Mouse (Mus musculus): ENCODE data around the gene Cacna1b. TPM values are rescaled to one million over a fixed set of nuclear protein-coding genes. Genes with fewer than 3 reads are reported as not detected.
A peak's percentile ranks its signal among the peaks of the same experiment; 100 is the strongest.

Cacna1b gene
- 1.2 and 1.7 TPM in 2 replicates for polyA plus RNA-seq (2014; fragmentation: Nextera tagmentation; extraction: Ambion mirVana)

DNA sequence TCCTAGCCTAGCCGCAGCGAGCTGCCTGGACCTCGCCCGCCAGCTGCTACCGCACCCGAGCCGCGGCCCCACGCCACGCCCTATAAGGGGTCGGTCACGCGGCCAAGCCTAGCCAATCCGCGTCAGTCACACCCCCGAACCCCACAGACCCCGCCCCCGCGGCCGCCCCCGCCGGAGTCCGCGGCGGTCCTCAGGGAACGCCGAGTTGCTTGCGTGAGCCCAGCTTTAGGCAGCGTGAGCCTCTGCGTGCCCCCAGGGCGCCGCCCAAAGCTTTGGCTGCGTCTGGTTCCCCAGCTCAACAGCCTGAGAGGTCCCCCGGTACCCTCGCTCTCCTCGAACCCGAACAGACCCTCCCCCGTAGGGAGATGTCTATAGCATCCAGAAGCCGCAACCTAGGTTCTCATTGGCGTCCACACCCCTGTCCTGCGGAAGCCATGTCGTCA, at the start of gene Cacna1b:
Cacna1b (minus strand) TSS at position 38 of the 443 bp plus-strand sequence.
- no peaks in the 10 kb centered on the region for H3K36me3 ChIP-seq (ENCODE audit: control insufficient read depth, insufficient read depth, low read length)
- DNase-seq (ENCODE audit: low spot score, missing footprints): peak; percentile 97
- peak; percentile 97 for ATAC-seq (ENCODE audit: low FRiP score)
- peak within 1 kb of the TSS; percentile 64 for H3K4me3 ChIP-seq (ENCODE audit: low read depth, low read length)
- H3K27ac ChIP-seq (ENCODE audit: low read depth, low read length): no peak within 1 kb of the TSS
- 1% methylated on average over 38 of the region's 42 CpGs for WGBS
- H3K9ac ChIP-seq (ENCODE audit: low read length): peak within 1 kb of the TSS; percentile 60
- peaks cover 21% of the 10 kb centered on the region for H3K27me3 ChIP-seq (ENCODE audit: control insufficient read depth, insufficient read depth, low read length)
- peaks cover 9% of the 10 kb centered on the region; the same call in 1 of the 2 replicates for H3K4me1 ChIP-seq (ENCODE audit: control insufficient read depth, insufficient read depth, low read length)
- peak within 1 kb of the TSS; percentile 96 for H3K4me2 ChIP-seq
- H3K9me3 ChIP-seq (ENCODE audit: control insufficient read depth, low read length): no peaks in the 10 kb centered on the region

GRCm38 (mm10) chr2:24809746-24810145, 46.8 kb upstream of the Cacna1b start:
- no peaks in the 10 kb centered on the region for H3K9me3 ChIP-seq (ENCODE audit: control insufficient read depth, low read length)
- H3K27me3 ChIP-seq (ENCODE audit: control insufficient read depth, insufficient read depth, low read length): no peaks in the 10 kb centered on the region
- peaks cover 31% of the 10 kb centered on the region for H3K36me3 ChIP-seq (ENCODE audit: control insufficient read depth, insufficient read depth, low read length)
- H3K27ac ChIP-seq (ENCODE audit: low read depth, low read length): no peak overlapping the region
- H3K9ac ChIP-seq (ENCODE audit: low read length): no peak overlapping the region
- H3K4me2 ChIP-seq: no peak overlapping the region
- 91% methylated on average over 3 of the region's 3 CpGs for WGBS
- no peaks in the 10 kb centered on the region for H3K4me1 ChIP-seq (ENCODE audit: control insufficient read depth, insufficient read depth, low read length)
- H3K4me3 ChIP-seq (ENCODE audit: low read depth, low read length): no peak overlapping the region
- DNase-seq (ENCODE audit: low spot score, missing footprints) (no peak), ATAC-seq (ENCODE audit: low FRiP score) (no peak)

DNA sequence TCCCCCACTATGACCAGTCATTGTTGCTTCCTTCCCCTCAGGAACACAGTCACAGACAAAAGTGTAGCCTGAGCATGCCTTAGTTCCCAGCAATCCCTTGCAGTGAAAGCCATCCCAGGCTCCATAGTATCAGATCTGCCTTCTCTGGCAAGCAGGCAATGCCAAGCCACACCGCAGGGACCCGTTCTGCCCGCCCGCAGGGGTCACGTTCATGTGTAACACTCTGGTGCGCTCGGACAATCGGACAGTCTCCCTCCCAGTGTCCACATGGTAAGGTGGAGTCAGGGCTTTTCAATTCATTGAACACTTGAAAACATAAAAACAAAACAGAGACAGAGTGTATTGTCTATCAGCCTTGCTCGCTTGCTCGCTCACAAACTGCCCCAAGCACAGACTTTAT, 44.7 kb upstream of the Cacna1b start:
- WGBS: 95% methylated on average over 10 of the region's 10 CpGs
- Histone ChIP-seq H3K36me3 (ENCODE audit: control insufficient read depth, insufficient read depth, low read length) (peaks cover 25% of the 10 kb centered on the region), H3K4me2 (no peak overlapping the region), H3K9me3 (ENCODE audit: control insufficient read depth, low read length) (no peaks in the 10 kb centered on the region), H3K9ac (ENCODE audit: low read length) (no peak overlapping the region), H3K4me3 (ENCODE audit: low read depth, low read length) (no peak overlapping the region), H3K27me3 (ENCODE audit: control insufficient read depth, insufficient read depth, low read length) (no peaks in the 10 kb centered on the region), H3K4me1 (ENCODE audit: control insufficient read depth, insufficient read depth, low read length) (no peaks in the 10 kb centered on the region), H3K27ac (ENCODE audit: low read depth, low read length) (no peak overlapping the region)
- ATAC-seq (ENCODE audit: low FRiP score) (no peak), DNase-seq (ENCODE audit: low spot score, missing footprints) (no peak)

DNA sequence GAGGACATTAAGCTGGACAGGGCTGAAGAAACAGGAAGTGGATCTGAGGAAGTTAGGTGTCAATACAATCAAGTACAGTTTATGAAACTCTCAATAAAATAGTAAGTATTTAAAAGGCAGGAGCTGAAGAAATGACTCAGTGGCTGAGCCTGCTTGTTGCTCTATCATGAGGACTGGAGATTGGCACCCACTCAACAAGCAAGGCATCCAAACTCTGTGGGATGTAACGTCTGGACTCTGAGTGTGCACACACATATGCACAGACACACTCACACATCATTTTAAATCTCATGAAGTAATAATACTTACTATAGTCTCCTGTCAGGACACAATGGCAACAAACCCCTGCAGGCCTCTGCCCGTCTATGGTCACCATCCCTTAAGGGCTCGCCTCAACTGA, 44.1 kb upstream of the Cacna1b start:
- no peak overlapping the region for H3K4me2 ChIP-seq
- no peaks in the 10 kb centered on the region for H3K27me3 ChIP-seq (ENCODE audit: control insufficient read depth, insufficient read depth, low read length)
- WGBS: 91% methylated on average over 3 of the region's 3 CpGs
- no peak overlapping the region for H3K27ac ChIP-seq (ENCODE audit: low read depth, low read length)
- H3K4me1 ChIP-seq (ENCODE audit: control insufficient read depth, insufficient read depth, low read length): no peaks in the 10 kb centered on the region
- peaks cover 22% of the 10 kb centered on the region for H3K36me3 ChIP-seq (ENCODE audit: control insufficient read depth, insufficient read depth, low read length)
- no peak overlapping the region for H3K9ac ChIP-seq (ENCODE audit: low read length)
- no peak overlapping the region for H3K4me3 ChIP-seq (ENCODE audit: low read depth, low read length)
- no peaks in the 10 kb centered on the region for H3K9me3 ChIP-seq (ENCODE audit: control insufficient read depth, low read length)
- ATAC-seq (ENCODE audit: low FRiP score) (no peak), DNase-seq (ENCODE audit: low spot score, missing footprints) (no peak)

DNA sequence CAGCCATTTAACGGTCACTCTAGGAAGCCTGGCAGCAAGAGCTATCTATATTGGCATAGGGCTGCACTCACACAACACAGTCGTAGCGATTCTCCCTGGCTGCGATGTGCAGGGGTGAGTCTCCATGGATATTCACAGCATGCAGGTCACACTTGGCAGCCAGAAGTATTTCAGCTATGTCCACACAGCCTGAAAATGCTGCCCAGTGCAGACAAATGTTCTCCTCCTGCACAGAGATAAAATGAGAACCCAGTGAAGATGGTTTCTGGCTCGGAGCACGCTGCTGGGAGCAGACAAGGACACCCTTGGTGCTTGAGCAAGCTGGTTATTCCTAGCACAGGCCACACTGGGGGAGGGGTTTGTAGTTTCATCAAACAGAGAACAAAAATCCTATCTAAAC, 43.2 kb upstream of the Cacna1b start:
- no peak for ATAC-seq (ENCODE audit: low FRiP score)
- no peak overlapping the region for H3K9ac ChIP-seq (ENCODE audit: low read length)
- peaks cover 28% of the 10 kb centered on the region for H3K36me3 ChIP-seq (ENCODE audit: control insufficient read depth, insufficient read depth, low read length)
- H3K9me3 ChIP-seq (ENCODE audit: control insufficient read depth, low read length): no peaks in the 10 kb centered on the region
- H3K4me1 ChIP-seq (ENCODE audit: control insufficient read depth, insufficient read depth, low read length): no peaks in the 10 kb centered on the region
- 89% methylated on average over 6 of the region's 6 CpGs for WGBS
- H3K4me3 ChIP-seq (ENCODE audit: low read depth, low read length): no peak overlapping the region
- no peak for DNase-seq (ENCODE audit: low spot score, missing footprints)
- no peak overlapping the region for H3K27ac ChIP-seq (ENCODE audit: low read depth, low read length)
- H3K4me2 ChIP-seq: no peak overlapping the region
- H3K27me3 ChIP-seq (ENCODE audit: control insufficient read depth, insufficient read depth, low read length): no peaks in the 10 kb centered on the region

GRCm38 (mm10) chr2:24805621-24806020, 42.7 kb upstream of the Cacna1b start:
- Histone ChIP-seq H3K4me2 (no peak overlapping the region), H3K27ac (ENCODE audit: low read depth, low read length) (no peak overlapping the region), H3K36me3 (ENCODE audit: control insufficient read depth, insufficient read depth, low read length) (peaks cover 31% of the 10 kb centered on the region), H3K4me1 (ENCODE audit: control insufficient read depth, insufficient read depth, low read length) (no peaks in the 10 kb centered on the region), H3K9me3 (ENCODE audit: control insufficient read depth, low read length) (no peaks in the 10 kb centered on the region), H3K27me3 (ENCODE audit: control insufficient read depth, insufficient read depth, low read length) (no peaks in the 10 kb centered on the region), H3K9ac (ENCODE audit: low read length) (no peak overlapping the region), H3K4me3 (ENCODE audit: low read depth, low read length) (no peak overlapping the region)
- WGBS: 92% methylated on average over 4 of the region's 4 CpGs
- DNase-seq (ENCODE audit: low spot score, missing footprints): no peak
- no peak for ATAC-seq (ENCODE audit: low FRiP score)

GRCm38 (mm10) chr2:24796833-24797457, 34.0 kb upstream of the Cacna1b start:
- Histone ChIP-seq H3K9ac (ENCODE audit: low read length) (no peak overlapping the region), H3K27ac (ENCODE audit: low read depth, low read length) (no peak overlapping the region), H3K36me3 (ENCODE audit: control insufficient read depth, insufficient read depth, low read length) (peaks cover 32% of the 10 kb centered on the region), H3K4me1 (ENCODE audit: control insufficient read depth, insufficient read depth, low read length) (no peaks in the 10 kb centered on the region), H3K4me2 (no peak overlapping the region), H3K9me3 (ENCODE audit: control insufficient read depth, low read length) (no peaks in the 10 kb centered on the region), H3K4me3 (ENCODE audit: low read depth, low read length) (no peak overlapping the region), H3K27me3 (ENCODE audit: control insufficient read depth, insufficient read depth, low read length) (no peaks in the 10 kb centered on the region)
- ATAC-seq (ENCODE audit: low FRiP score) (no peak), DNase-seq (ENCODE audit: low spot score, missing footprints) (no peak)
- WGBS: 93% methylated on average over 5 of the region's 5 CpGs

DNA sequence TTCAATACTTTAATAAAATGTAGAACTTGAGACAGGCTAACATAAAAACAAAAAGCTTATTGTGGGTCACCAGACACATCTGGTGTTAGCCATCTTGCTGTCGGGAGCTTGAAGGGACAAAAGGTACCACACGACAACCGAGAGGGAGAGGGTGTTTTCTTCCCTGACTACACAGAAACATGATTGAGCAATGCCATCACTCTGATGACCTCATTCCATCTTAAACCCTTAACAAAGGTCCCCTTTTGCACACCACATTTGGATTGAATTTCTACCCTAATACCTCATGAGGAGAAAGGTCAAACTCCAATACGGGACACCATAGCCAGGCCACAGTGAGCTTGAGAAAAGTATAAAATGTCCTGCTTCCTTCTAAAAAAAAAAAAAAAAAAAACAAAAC, 24.3 kb upstream of the Cacna1b start:
- Histone ChIP-seq H3K4me1 (ENCODE audit: control insufficient read depth, insufficient read depth, low read length) (no peaks in the 10 kb centered on the region), H3K4me3 (ENCODE audit: low read depth, low read length) (no peak overlapping the region), H3K4me2 (no peak overlapping the region), H3K9me3 (ENCODE audit: control insufficient read depth, low read length) (no peaks in the 10 kb centered on the region), H3K27me3 (ENCODE audit: control insufficient read depth, insufficient read depth, low read length) (no peaks in the 10 kb centered on the region), H3K27ac (ENCODE audit: low read depth, low read length) (no peak overlapping the region), H3K36me3 (ENCODE audit: control insufficient read depth, insufficient read depth, low read length) (peaks cover 11% of the 10 kb centered on the region), H3K9ac (ENCODE audit: low read length) (no peak overlapping the region)
- 66% methylated on average over 4 of the region's 4 CpGs for WGBS
- no peak for ATAC-seq (ENCODE audit: low FRiP score)
- no peak for DNase-seq (ENCODE audit: low spot score, missing footprints)

- ATAC-seq (ENCODE audit: low FRiP score): no peak
- DNase-seq (ENCODE audit: low spot score, missing footprints): no peak
- Histone ChIP-seq H3K27ac (ENCODE audit: low read depth, low read length) (no peak overlapping the region), H3K27me3 (ENCODE audit: control insufficient read depth, insufficient read depth, low read length) (no peaks in the 10 kb centered on the region), H3K9me3 (ENCODE audit: control insufficient read depth, low read length) (no peaks in the 10 kb centered on the region), H3K36me3 (ENCODE audit: control insufficient read depth, insufficient read depth, low read length) (no peaks in the 10 kb centered on the region), H3K4me3 (ENCODE audit: low read depth, low read length) (no peak overlapping the region), H3K4me2 (no peak overlapping the region), H3K4me1 (ENCODE audit: control insufficient read depth, insufficient read depth, low read length) (no peaks in the 10 kb centered on the region), H3K9ac (ENCODE audit: low read length) (no peak overlapping the region)
- 49% methylated on average over 4 of the region's 4 CpGs for WGBS
These were observed 18.3 kb upstream of the Cacna1b start for GRCm38 (mm10) chr2:24781253-24781652.
